Mouse (Mus musculus) kidney, adult 2 months (tissue): Measurements from ENCODE around the gene Dagla. TPM values are rescaled to one million over a fixed set of nuclear protein-coding genes. Genes with fewer than 3 reads are reported as not detected.

Experiments
- DNase-seq: peaks from one replicate; pipeline ENCODE4 v3.0.0; 2021
- H3K27ac ChIP-seq: fragments of 200-500 bp; 2 replicates; pipeline ENCODE4 v1.5.1; 2012; ENCODE audit warnings: low read depth, low read length, control low read depth, inconsistent platforms; ENCODE audit not compliant: insufficient read depth
- H3K27me3 ChIP-seq: fragments of 200-500 bp; replicated peaks from 2 replicates; pipeline ENCODE4 v1.6.1; 2012; ENCODE audit warnings: mild to moderate bottlenecking, moderate library complexity, low read length, inconsistent platforms; ENCODE audit not compliant: control insufficient read depth, insufficient read depth
- H3K36me3 ChIP-seq: fragments of 200-500 bp; 2 replicates; pipeline ENCODE4 v1.6.1; 2012; ENCODE audit warnings: mild to moderate bottlenecking, moderate library complexity, low read length, inconsistent platforms; ENCODE audit not compliant: control insufficient read depth, insufficient read depth
- H3K4me1 ChIP-seq: fragments of 200-500 bp; 2 replicates; pipeline ENCODE4 v1.6.1; 2011; ENCODE audit warnings: low read length; ENCODE audit not compliant: control insufficient read depth, insufficient read depth
- H3K4me3 ChIP-seq: fragments of 200-500 bp; 2 replicates; pipeline ENCODE4 v1.5.1; 2011; ENCODE audit warnings: mild to moderate bottlenecking, low read depth, low read length, control low read depth; ENCODE audit not compliant: insufficient read depth
- CTCF ChIP-seq: fragments of 200-500 bp; conservative IDR thresholded peaks from 2 replicates; pipeline ENCODE4 v1.5.1; 2011; ENCODE audit warnings: low read depth, mild to moderate bottlenecking, control low read depth, low read length, moderate library complexity, mixed read lengths; ENCODE audit not compliant: insufficient read depth, insufficient read length
- POLR2A ChIP-seq: fragments of 200-500 bp; IDR thresholded peaks from one replicate; pipeline ENCODE4 v1.6.1; 2011; ENCODE audit warnings: low read depth, low read length, control low read depth
- WGBS: fragments of 180-500 bp; shearing (Covaris S2); methylation state at CpG from one replicate; pipeline ENCODE4 v1.1.7; 2018; 5-methylcytosine and 5-hydroxymethylcytosine counted together
- polyA plus RNA-seq: library from polyadenylated mRNA; depleted of rRNA; stranded (reverse); fragments of >200 nt; gene quantifications from 2 replicates; pipeline ENCODE4 v1.2.3, GENCODE M21; 2012; rRNA removed

Gene Dagla
- 7.0 and 8.2 TPM in 2 replicates for polyA plus RNA-seq

- DNase-seq, result peak; percentile 67
- Histone ChIP-seq H3K36me3 (no peaks in the 10 kb centered on the region), H3K4me1 (no peaks in the 10 kb centered on the region), H3K27ac (no peak within 1 kb of the TSS), H3K4me3 (peak within 1 kb of the TSS; percentile 54), H3K27me3 (no peaks in the 10 kb centered on the region)
- TF ChIP-seq POLR2A, result no peak
- TF ChIP-seq CTCF, result peak; percentile 74
- WGBS, result 6% methylated on average over 54 of the region's 56 CpGs
Observed at GRCm38 (mm10) chr19:10304810-10305544, at the start of gene Dagla. TSS of gene Dagla (minus strand) at chr19:10304877.

- WGBS, result 91% methylated on average over 7 of the region's 7 CpGs
- H3K4me1 ChIP-seq, result no peaks in the 10 kb centered on the region
- TF ChIP-seq CTCF (no peak), POLR2A (no peak)
- no peaks in the 10 kb centered on the region for H3K27me3 ChIP-seq
- no peaks in the 10 kb centered on the region for H3K36me3 ChIP-seq
- no peak overlapping the region for H3K4me3 ChIP-seq
- no peak for DNase-seq
- H3K27ac ChIP-seq, result no peak overlapping the region
Observed at GRCm38 (mm10) chr19:10352218-10352617, 47.5 kb upstream of the Dagla start.

GRCm38 (mm10) chr19:10347628-10348273 lies 43.1 kb upstream of the Dagla start:
- DNase-seq, result no peak
- no peak for TF ChIP-seq POLR2A
- no peak for TF ChIP-seq CTCF
- Histone ChIP-seq H3K4me1 (no peaks in the 10 kb centered on the region), H3K27me3 (no peaks in the 10 kb centered on the region), H3K27ac (no peak overlapping the region), H3K36me3 (no peaks in the 10 kb centered on the region), H3K4me3 (no peak overlapping the region)
- WGBS, result 75% methylated on average over 5 of the region's 5 CpGs

GRCm38 (mm10) chr19:10345696-10346095 lies 41.0 kb upstream of the Dagla start:
- WGBS, result 42% methylated on average over 12 of the region's 12 CpGs
- no peak overlapping the region for H3K27ac ChIP-seq
- no peak overlapping the region for H3K4me3 ChIP-seq
- H3K4me1 ChIP-seq, result no peaks in the 10 kb centered on the region
- H3K36me3 ChIP-seq, result no peaks in the 10 kb centered on the region
- H3K27me3 ChIP-seq, result no peaks in the 10 kb centered on the region
- no peak for DNase-seq
- TF ChIP-seq CTCF, result no peak
- no peak for TF ChIP-seq POLR2A

- Histone ChIP-seq H3K27me3 (no peaks in the 10 kb centered on the region), H3K4me3 (no peak overlapping the region), H3K4me1 (no peaks in the 10 kb centered on the region), H3K27ac (no peak overlapping the region), H3K36me3 (no peaks in the 10 kb centered on the region)
- DNase-seq, result no peak
- WGBS, result 70% methylated on average over 10 of the region's 10 CpGs
- no peak for TF ChIP-seq POLR2A
- no peak for TF ChIP-seq CTCF
Observed at GRCm38 (mm10) chr19:10343866-10344265, 39.2 kb upstream of the Dagla start.

GRCm38 (mm10) chr19:10341817-10342439 lies 37.3 kb upstream of the Dagla start:
- peak; percentile 21 for DNase-seq
- no peaks in the 10 kb centered on the region for H3K36me3 ChIP-seq
- no peaks in the 10 kb centered on the region for H3K27me3 ChIP-seq
- H3K4me1 ChIP-seq, result no peaks in the 10 kb centered on the region
- TF ChIP-seq CTCF (no peak), POLR2A (no peak)
- 40% methylated on average over 12 of the region's 12 CpGs for WGBS
- no peak overlapping the region for H3K4me3 ChIP-seq
- H3K27ac ChIP-seq, result no peak overlapping the region

GRCm38 (mm10) chr19:10341152-10341551 lies 36.5 kb upstream of the Dagla start:
- H3K4me3 ChIP-seq, result no peak overlapping the region
- H3K36me3 ChIP-seq, result no peaks in the 10 kb centered on the region
- peak; percentile 19 for DNase-seq
- H3K27me3 ChIP-seq, result no peaks in the 10 kb centered on the region
- H3K27ac ChIP-seq, result no peak overlapping the region
- WGBS, result 21% methylated on average over 11 of the region's 11 CpGs
- peak; percentile 76 for TF ChIP-seq CTCF
- TF ChIP-seq POLR2A, result no peak
- no peaks in the 10 kb centered on the region for H3K4me1 ChIP-seq
